Mouse (Mus musculus) CH12.LX (cell line): ENCODE data around the gene Zbtb8a. TPM values are rescaled to one million over a fixed set of nuclear protein-coding genes. Genes with fewer than 3 reads are reported as not detected.

Experiments used
- DNase-seq: peaks from one replicate; pipeline ENCODE4 v3.0.0-alpha.2; 2013; ENCODE audit errors: extremely low read depth
- H3K27ac ChIP-seq: 2 replicates; pipeline ENCODE4 v1.5.1; 2012; ENCODE audit warnings: low read depth, mild to moderate bottlenecking, control low read depth, moderate library complexity; ENCODE audit not compliant: insufficient read depth
- H3K27me3 ChIP-seq: replicated peaks from 2 replicates; pipeline ENCODE3; 2012; ENCODE audit warnings: inconsistent platforms
- H3K36me3 ChIP-seq, 2 experiments: replicated peaks in 1 of 2; 2 replicates each; pipeline versions ENCODE3 to v1.6.1; 2012; ENCODE audit warnings: inconsistent platforms in 1 of 2, low read length in 1 of 2, mild to moderate bottlenecking in 1 of 2, mixed read lengths in 1 of 2, moderate library complexity in 1 of 2; ENCODE audit not compliant: control insufficient read depth in 1 of 2, insufficient read depth in 1 of 2
- H3K4me1 ChIP-seq, 2 experiments: 2 replicates each; pipeline ENCODE4 v1.6.1; 2012; ENCODE audit warnings: inconsistent platforms in 1 of 2, moderate library complexity in 1 of 2; ENCODE audit not compliant: insufficient read depth in 2 of 2, control insufficient read depth in 1 of 2
- H3K4me2 ChIP-seq: 2 replicates; pipeline ENCODE4 v1.6.1; 2012; ENCODE audit warnings: low read depth, mild to moderate bottlenecking, control low read depth; ENCODE audit not compliant: poor library complexity, insufficient read depth, severe bottlenecking
- H3K4me3 ChIP-seq, 3 experiments: fragments of 150-350 bp in 1 of 3; sonication (generic) in 1 of 3; replicated peaks in 1 of 3; 2 replicates each; pipeline versions ENCODE3 to v1.5.1; 2011 to 2012; ENCODE audit warnings: low read depth in 2 of 3, low read length in 2 of 3, mild to moderate bottlenecking in 2 of 3, moderate library complexity in 2 of 3, control low read depth in 1 of 3, improper control_type of control experiment in 1 of 3, inconsistent platforms in 1 of 3, mixed read lengths in 1 of 3; ENCODE audit not compliant: poor library complexity in 1 of 3
- H3K79me2 ChIP-seq: replicated peaks from 2 replicates; pipeline ENCODE4 v1.6.1; 2012; ENCODE audit warnings: mild to moderate bottlenecking, moderate library complexity; ENCODE audit not compliant: control insufficient read depth, poor library complexity, insufficient read depth, severe bottlenecking; ENCODE audit errors: extremely low read depth
- H3K9ac ChIP-seq: 2 replicates; pipeline ENCODE4 v1.6.1; 2012; ENCODE audit warnings: low read depth, mild to moderate bottlenecking, control low read depth, moderate library complexity; ENCODE audit not compliant: insufficient read depth
- H3K9me3 ChIP-seq: replicated peaks from 2 replicates; pipeline ENCODE3; 2012; ENCODE audit warnings: low read length, inconsistent platforms, mixed read lengths
- BHLHE40 ChIP-seq: IDR thresholded peaks from 2 replicates; pipeline ENCODE4 v1.6.1; 2011; ENCODE audit warnings: mild to moderate bottlenecking, low read depth, low read length, improper control_type of control experiment
- CHD1 ChIP-seq: IDR thresholded peaks from 2 replicates; pipeline ENCODE4 v1.6.1; 2012; ENCODE audit warnings: low read depth, low read length, improper control_type of control experiment, inconsistent platforms
- CHD2 ChIP-seq: IDR thresholded peaks from 2 replicates; pipeline ENCODE4 v1.6.1; 2011; ENCODE audit warnings: low read length, improper control_type of control experiment
- CTCF ChIP-seq, 2 experiments: IDR thresholded peaks in 1 of 2; conservative IDR thresholded peaks in 1 of 2; 2 replicates each; pipeline ENCODE4 v1.5.1; 2011 to 2012; ENCODE audit warnings: low read depth in 2 of 2, low read length in 2 of 2, improper control_type of control experiment in 1 of 2, inconsistent platforms in 1 of 2, mild to moderate bottlenecking in 1 of 2, moderate library complexity in 1 of 2
- E2F4 ChIP-seq: IDR thresholded peaks from 2 replicates; pipeline ENCODE4 v1.6.1; 2011; ENCODE audit warnings: low read depth, low read length, improper control_type of control experiment; ENCODE audit not compliant: insufficient replicate concordance
- ELF1 ChIP-seq: IDR thresholded peaks from 2 replicates; pipeline ENCODE4 v1.6.1; 2014; ENCODE audit warnings: low read depth, mild to moderate bottlenecking, inconsistent platforms, low read length, improper control_type of control experiment
- ETS1 ChIP-seq: conservative IDR thresholded peaks from 2 replicates; pipeline ENCODE4 v1.6.1; 2012; ENCODE audit warnings: low read depth, mild to moderate bottlenecking, inconsistent platforms, low read length, improper control_type of control experiment, moderate library complexity
- IRF4 ChIP-seq: IDR thresholded peaks from 2 replicates; pipeline ENCODE4 v1.6.1; 2014; ENCODE audit warnings: low read depth, mild to moderate bottlenecking, inconsistent platforms, low read length, improper control_type of control experiment
- MAFK ChIP-seq: IDR thresholded peaks from 2 replicates; pipeline ENCODE4 v1.6.1; 2011; ENCODE audit warnings: low read length, improper control_type of control experiment; ENCODE audit not compliant: insufficient replicate concordance
- MAX ChIP-seq: IDR thresholded peaks from 2 replicates; pipeline ENCODE4 v1.6.1; 2011; ENCODE audit warnings: low read length, improper control_type of control experiment
- MAZ ChIP-seq: IDR thresholded peaks from 2 replicates; pipeline ENCODE4 v1.6.1; 2012; ENCODE audit warnings: low read depth, mild to moderate bottlenecking, inconsistent platforms, low read length, improper control_type of control experiment, moderate library complexity
- NRF1 ChIP-seq: IDR thresholded peaks from 2 replicates; pipeline ENCODE4 v1.6.1; 2014; ENCODE audit warnings: low read depth, mild to moderate bottlenecking, inconsistent platforms, low read length, improper control_type of control experiment, moderate library complexity
- PAX5 ChIP-seq: IDR thresholded peaks from 2 replicates; pipeline ENCODE4 v1.6.1; 2012; ENCODE audit warnings: low read length, inconsistent platforms, mixed read lengths
- POLR2AphosphoS2 ChIP-seq: IDR thresholded peaks from 2 replicates; pipeline ENCODE4 v1.6.1; 2011; ENCODE audit warnings: low read depth, low read length, improper control_type of control experiment
- SIN3A ChIP-seq: IDR thresholded peaks from 2 replicates; pipeline ENCODE4 v1.6.1; 2012; ENCODE audit warnings: low read length, improper control_type of control experiment, inconsistent platforms
- SMC3 ChIP-seq: IDR thresholded peaks from 2 replicates; pipeline ENCODE4 v1.6.1; 2011; ENCODE audit warnings: low read depth, low read length, improper control_type of control experiment
- TBP ChIP-seq: conservative IDR thresholded peaks from 2 replicates; pipeline ENCODE4 v1.6.1; 2011; ENCODE audit warnings: low read depth, low read length, improper control_type of control experiment
- TCF12 ChIP-seq: IDR thresholded peaks from 2 replicates; pipeline ENCODE4 v1.6.1; 2014; ENCODE audit warnings: low read depth, mild to moderate bottlenecking, inconsistent platforms, low read length, improper control_type of control experiment
- UBTF ChIP-seq: IDR thresholded peaks from 2 replicates; pipeline ENCODE4 v1.6.1; 2012; ENCODE audit warnings: low read depth, mild to moderate bottlenecking, inconsistent platforms, low read length, improper control_type of control experiment, moderate library complexity
- USF2 ChIP-seq: conservative IDR thresholded peaks from 2 replicates; pipeline ENCODE4 v1.6.1; 2011; ENCODE audit warnings: low read depth, low read length, improper control_type of control experiment
- ZKSCAN1 ChIP-seq: IDR thresholded peaks from 2 replicates; pipeline ENCODE4 v1.6.1; 2012; ENCODE audit warnings: low read depth, inconsistent platforms, low read length, improper control_type of control experiment, borderline replicate concordance
- ZMIZ1 ChIP-seq: IDR thresholded peaks from 2 replicates; pipeline ENCODE4 v1.6.1; 2012; ENCODE audit warnings: low read depth, mild to moderate bottlenecking, inconsistent platforms, low read length, improper control_type of control experiment
- ZNF384 ChIP-seq: IDR thresholded peaks from 2 replicates; pipeline ENCODE4 v1.6.1; 2012; ENCODE audit warnings: low read depth, low read length, improper control_type of control experiment, inconsistent platforms
- dilution Hi-C: fragments of 300-500 bp; cut with MboI; formaldehyde crosslinking; loops from 2 replicates; pipeline ENCODE4 v1.14.3; 2020; ENCODE audit warnings: low sequenced_read_pairs; ENCODE audit not compliant: extremely low pct_unique_long_range_greater_than_20kb, extremely low pct_ligation_motif_present
- in situ Hi-C: fragments of 300-500 bp; cut with MboI; formaldehyde crosslinking; loops from 3 replicates; pipeline ENCODE4 v1.14.3; 2019; ENCODE audit warnings: low sequenced_read_pairs, low pct_ligation_motif_present, low pct_unique_long_range_greater_than_20kb, mixed read lengths
- polyA plus RNA-seq: library from polyadenylated mRNA; unstranded; fragments of >175 nt; gene quantifications from 2 replicates; pipeline ENCODE4 v1.2.1, GENCODE M21; 2012; ENCODE audit warnings: low read depth; ENCODE audit not compliant: insufficient read length
- total RNA-seq, 2 experiments: library from RNA; depleted of rRNA; stranded (reverse); fragments of 300-350 nt in 1 of 2; fragments of >200 nt in 1 of 2; gene quantifications; 2 replicates each; pipeline ENCODE4 v1.2.3; 2012 to 2014

The Zbtb8a gene
- total and polyA plus RNA-seq, 3 experiments: 0.04 TPM; not detected in 2

DNA sequence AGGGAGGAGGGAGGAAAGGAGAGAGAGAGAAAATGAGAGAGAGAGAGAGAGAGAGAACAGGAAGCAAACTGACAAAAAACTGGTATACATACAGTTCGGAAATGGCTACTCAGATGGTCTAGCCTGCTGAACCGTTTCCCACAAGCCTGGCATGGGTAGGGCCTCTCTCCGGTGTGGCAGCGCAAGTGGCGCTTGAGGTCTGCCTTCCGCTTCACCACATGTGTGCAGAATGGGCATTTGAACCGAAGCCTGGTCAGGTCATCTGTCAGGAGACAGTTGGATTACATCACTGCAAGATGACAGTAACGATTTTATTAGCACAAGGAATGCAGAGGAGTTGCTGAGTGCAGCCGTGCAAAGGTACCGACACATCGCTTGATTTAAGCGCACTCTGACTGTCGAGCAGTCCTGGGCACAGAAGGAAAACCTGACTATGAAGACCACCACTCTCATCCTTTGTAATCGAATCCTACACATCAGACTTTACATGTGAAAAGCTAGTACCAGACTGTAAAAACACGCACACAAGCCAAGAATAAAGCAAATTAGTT, 20.2 kb downstream of the Zbtb8a start:
- in situ Hi-C loops: loop anchor here (25.0 kb wide), 1 partner anchor 255 kb away; the partner anchor contains the start of genes Ccdc28b, Dcdc2b, Eif3i and Iqcc
- Histone ChIP-seq H3K9me3 (no peaks in the 10 kb centered on the region), H3K27me3 (no peaks in the 10 kb centered on the region), H3K9ac (no peak overlapping the region), H3K4me2 (no peak overlapping the region), H3K4me1 (peaks cover 5 to 17% of the 10 kb centered on the region in 2 experiments; a peak in 3 of 4 replicates), H3K4me3 (no peak overlapping the region), H3K79me2 (no peaks in the 10 kb centered on the region), H3K36me3 (no peaks in the 10 kb centered on the region), H3K27ac (no peak overlapping the region)
- dilution Hi-C loops: no loop called here
- TF ChIP-seq BHLHE40 (peak; percentile 66), ETS1 (peak; percentile 52), TCF12 (no peak)
- peak; percentile 45 for DNase-seq

DNA sequence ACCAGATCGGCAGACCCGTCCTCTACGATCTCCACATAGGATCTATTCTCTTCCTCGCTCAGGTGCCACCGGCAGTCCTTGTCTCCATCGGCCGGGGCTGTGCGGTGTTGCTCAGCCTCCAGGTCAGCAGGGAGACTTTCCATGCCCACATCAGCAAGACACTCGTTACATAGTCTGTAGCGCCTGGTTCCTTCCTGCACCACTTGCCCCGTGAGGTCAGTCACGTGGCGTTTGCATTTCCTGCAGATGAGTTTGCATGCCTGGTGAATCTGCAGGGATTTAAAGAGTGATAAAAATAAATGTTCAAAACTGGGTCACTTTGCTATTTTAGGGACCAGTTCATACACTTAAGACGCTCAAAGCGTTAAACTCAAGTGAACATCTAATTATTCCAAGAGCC, 23.7 kb downstream of the Zbtb8a start:
- peaks cover 0 to 9% of the 10 kb centered on the region in 2 experiments for H3K36me3 ChIP-seq
- TF ChIP-seq TBP (no peak), ETS1 (no peak), E2F4 (no peak), ZMIZ1 (no peak), BHLHE40 (0 out of 2 replicates have a peak, but pooled peaks have one; percentile 19), MAX (no peak), NRF1 (no peak), ZKSCAN1 (no peak)
- in situ Hi-C loops (loop anchor here (5.0 to 25.0 kb wide), 2 partner anchors 103 to 258 kb away; partner anchors contain the start of genes Ccdc28b, Dcdc2b, Eif3i and Iqcc), dilution Hi-C loops (no loop called here)
- H3K9ac ChIP-seq: no peak overlapping the region
- no peak overlapping the region for H3K4me2 ChIP-seq
- no peak overlapping the region for H3K27ac ChIP-seq
- no peaks in the 10 kb centered on the region for H3K27me3 ChIP-seq
- peaks cover 5 to 17% of the 10 kb centered on the region in 2 experiments; a peak in 3 of 4 replicates for H3K4me1 ChIP-seq
- H3K9me3 ChIP-seq: no peaks in the 10 kb centered on the region
- DNase-seq: no peak
- peak overlapping the region in 1 of 3 experiments; percentile 13 for H3K4me3 ChIP-seq
- no peaks in the 10 kb centered on the region for H3K79me2 ChIP-seq

DNA sequence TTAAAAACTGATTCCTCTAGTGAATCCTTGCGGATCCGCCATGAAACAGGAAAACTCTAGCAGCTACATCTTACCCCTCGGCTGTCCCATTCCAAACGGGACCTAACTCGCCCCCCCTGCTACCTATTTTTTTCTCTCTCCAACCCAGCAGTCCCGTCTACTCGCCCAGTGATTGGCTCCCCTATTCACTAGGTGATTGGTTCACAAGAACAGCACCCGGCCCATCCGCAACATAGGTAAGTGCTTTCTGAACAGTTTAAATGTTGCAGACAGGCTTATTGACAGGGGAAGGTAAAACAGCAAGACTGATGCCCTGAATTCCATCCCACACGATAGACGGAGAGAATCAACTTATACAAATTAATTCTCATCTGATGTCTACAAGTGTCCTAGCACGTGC, 24.7 kb downstream of the Zbtb8a start:
- no peak overlapping the region for H3K9ac ChIP-seq

More for the DNA sequence above, 24.7 kb downstream of the Zbtb8a start:
- Histone ChIP-seq H3K4me2 (no peak overlapping the region), H3K27me3 (no peaks in the 10 kb centered on the region), H3K36me3 (peaks cover 0 to 10% of the 10 kb centered on the region in 2 experiments), H3K4me3 (no peak overlapping the region), H3K79me2 (no peaks in the 10 kb centered on the region), H3K27ac (no peak overlapping the region), H3K4me1 (peaks cover 5 to 17% of the 10 kb centered on the region in 2 experiments; a peak in 3 of 4 replicates), H3K9me3 (no peaks in the 10 kb centered on the region)
- no peak for DNase-seq
- dilution Hi-C loops: no loop called here
- TF ChIP-seq NRF1 (no peak), CHD2 (no peak), CTCF (conservative IDR thresholded peaks at IDR 0.05 in 1 of 2, IDR thresholded peaks at IDR 0.05 in 1 of 2; ENCODE audit: low read depth in 2 of 2, low read length in 2 of 2) (no peak), MAZ (no peak), E2F4 (no peak), IRF4 (no peak), SIN3A (no peak), TBP (no peak), MAFK (no peak), POLR2AphosphoS2 (no peak), ETS1 (no peak), UBTF (no peak), ZKSCAN1 (no peak), ZNF384 (no peak), CHD1 (no peak), MAX (no peak), PAX5 (no peak), ELF1 (no peak), SMC3 (no peak), USF2 (no peak)
- in situ Hi-C loops: loop anchor here (5.0 to 25.0 kb wide), 2 partner anchors 104 to 259 kb away; partner anchors contain the start of genes Ccdc28b, Dcdc2b, Eif3i and Iqcc
